Mouse (Mus musculus) liver, embryonic 16.5 days (tissue): ENCODE measurements around the gene Olfr13. TPM values are rescaled to one million over a fixed set of nuclear protein-coding genes. Genes with fewer than 3 reads are reported as not detected.
"Not testable (repeated sequence)": the region's sequence is repeated elsewhere in the genome, so short reads cannot be mapped to it uniquely, and the experiment has no call there.

Experiments
- ATAC-seq: fragments of 200-750 bp; cut with Nextera tagmentation; 2 replicates; pipeline ENCODE4 v1.8.0; 2017; ENCODE audit warnings: low read depth, mild to moderate bottlenecking, moderate number of reproducible peaks, moderate library complexity
- H3K27ac ChIP-seq: fragments of 300-500 bp; sonication (generic); 2 replicates; pipeline ENCODE4 v1.5.1; 2014; ENCODE audit warnings: mild to moderate bottlenecking, low read length
- H3K27me3 ChIP-seq: fragments of 300-500 bp; sonication (generic); 2 replicates; pipeline ENCODE4 v1.6.1; 2014; ENCODE audit warnings: low read depth, low read length, mixed read lengths; ENCODE audit not compliant: control insufficient read depth, insufficient read depth
- H3K36me3 ChIP-seq: fragments of 300-500 bp; sonication (generic); 2 replicates; pipeline ENCODE4 v1.6.1; 2014; ENCODE audit warnings: mild to moderate bottlenecking; ENCODE audit not compliant: control insufficient read depth, insufficient read depth
- H3K4me1 ChIP-seq: fragments of 300-500 bp; sonication (generic); 2 replicates; pipeline ENCODE4 v1.6.1; 2014; ENCODE audit warnings: low read depth, low read length, mixed read lengths; ENCODE audit not compliant: control insufficient read depth
- H3K4me2 ChIP-seq: fragments of 300-500 bp; sonication (generic); 2 replicates; pipeline ENCODE4 v1.6.1; 2014; ENCODE audit warnings: low read depth, low read length, mixed read lengths
- H3K4me3 ChIP-seq: fragments of 300-500 bp; sonication (generic); 2 replicates; pipeline ENCODE4 v1.5.1; 2014; ENCODE audit warnings: low read depth, mild to moderate bottlenecking, low read length
- H3K9ac ChIP-seq: fragments of 300-500 bp; sonication (generic); 2 replicates; pipeline ENCODE4 v1.6.1; 2014; ENCODE audit warnings: low read depth, low read length
- H3K9me3 ChIP-seq: fragments of 300-500 bp; sonication (generic); replicated peaks from 2 replicates; pipeline ENCODE4 v1.6.1; 2016; ENCODE audit warnings: low read length; ENCODE audit not compliant: control insufficient read depth
- WGBS: fragments of 180-500 bp; shearing (Covaris S2); extraction: QIAGEN DNeasy Blood & Tissue Kit; methylation state at CpG from one replicate; pipeline ENCODE4 v1.1.7; 2014; ENCODE audit not compliant: insufficient replicate concordance; 5-methylcytosine and 5-hydroxymethylcytosine counted together
- polyA plus RNA-seq: library from polyadenylated mRNA; unstranded; fragments of >200 nt; fragmentation: Nextera tagmentation; extraction: Ambion mirVana; gene quantifications from 2 replicates; pipeline ENCODE4 v1.2.1, GENCODE M21; 2015

Olfr13 gene
- not detected in 2 replicates for polyA plus RNA-seq

- H3K36me3 ChIP-seq, result no peaks in the 10 kb centered on the region
- no peak within 1 kb of the TSS for H3K9ac ChIP-seq
- H3K4me2 ChIP-seq, result no peak within 1 kb of the TSS
- H3K9me3 ChIP-seq, result no peaks in the 10 kb centered on the region
- no peak within 1 kb of the TSS for H3K4me3 ChIP-seq
- H3K27ac ChIP-seq, result no peak within 1 kb of the TSS
- no peaks in the 10 kb centered on the region for H3K27me3 ChIP-seq
- no peaks in the 10 kb centered on the region for H3K4me1 ChIP-seq
- WGBS, result 54% methylated on average over 4 of the region's 4 CpGs
- no peak for ATAC-seq
These were observed at the start of gene Olfr13 for GRCm38 (mm10) chr6:43171840-43172239. Gene Olfr13 (plus strand): TSS chr6:43172140.

GRCm38 (mm10) chr6:43146267-43146666 is 25.7 kb upstream of the Olfr13 start, which contains the start of gene Olfr237-ps1:
Gene Olfr237-ps1 (plus strand): TSS chr6:43146567.
- not testable (repeated sequence) for H3K36me3 ChIP-seq, ATAC-seq, H3K4me2 ChIP-seq, H3K9me3 ChIP-seq, H3K4me3 ChIP-seq, H3K4me1 ChIP-seq, H3K27ac ChIP-seq, H3K9ac ChIP-seq, H3K27me3 ChIP-seq
- WGBS, result 56% methylated on average over 2 of the region's 2 CpGs

- Histone ChIP-seq H3K36me3 (no peaks in the 10 kb centered on the region), H3K4me1 (no peaks in the 10 kb centered on the region), H3K27ac (no peak overlapping the region), H3K9me3 (no peaks in the 10 kb centered on the region), H3K4me2 (no peak overlapping the region), H3K9ac (no peak overlapping the region), H3K4me3 (no peak overlapping the region), H3K27me3 (no peaks in the 10 kb centered on the region)
- WGBS, result 37% methylated on average over 1 of the region's 1 CpGs
- no peak for ATAC-seq
These were observed 12.4 kb upstream of the Olfr13 start for GRCm38 (mm10) chr6:43159502-43159901.

- no peaks in the 10 kb centered on the region for H3K4me1 ChIP-seq
- no peak within 1 kb of the TSS for H3K9ac ChIP-seq
- H3K36me3 ChIP-seq, result no peaks in the 10 kb centered on the region
- no peak within 1 kb of the TSS for H3K27ac ChIP-seq
- no peak within 1 kb of the TSS for H3K4me3 ChIP-seq
- no peak within 1 kb of the TSS for H3K4me2 ChIP-seq
- ATAC-seq, result no peak
- H3K9me3 ChIP-seq, result no peaks in the 10 kb centered on the region
- 43% methylated on average over 3 of the region's 3 CpGs for WGBS
- no peaks in the 10 kb centered on the region for H3K27me3 ChIP-seq
These were observed 9.0 kb upstream of the Olfr13 start, which contains the start of gene Olfr437 for GRCm38 (mm10) chr6:43162982-43163381. Gene Olfr437 (plus strand): TSS chr6:43163282.

- Histone ChIP-seq H3K4me1 (no peaks in the 10 kb centered on the region), H3K4me2 (no peak overlapping the region), H3K9ac (no peak overlapping the region), H3K4me3 (no peak overlapping the region), H3K27ac (no peak overlapping the region), H3K27me3 (no peaks in the 10 kb centered on the region), H3K9me3 (no peaks in the 10 kb centered on the region), H3K36me3 (no peaks in the 10 kb centered on the region)
- no peak for ATAC-seq
- 80% methylated on average over 4 of the region's 4 CpGs for WGBS
These were observed 4.7 kb upstream of the Olfr13 start for GRCm38 (mm10) chr6:43167246-43167645.

- ATAC-seq, result no peak
- H3K27ac ChIP-seq, result no peak overlapping the region
- no peaks in the 10 kb centered on the region for H3K27me3 ChIP-seq
- H3K9me3 ChIP-seq, result no peaks in the 10 kb centered on the region
- H3K4me3 ChIP-seq, result no peak overlapping the region
- no peaks in the 10 kb centered on the region for H3K4me1 ChIP-seq
- no peak overlapping the region for H3K4me2 ChIP-seq
- WGBS, result 36% methylated on average over 1 of the region's 1 CpGs
- H3K9ac ChIP-seq, result no peak overlapping the region
- no peaks in the 10 kb centered on the region for H3K36me3 ChIP-seq
These were observed 6.2 kb downstream of the Olfr13 start for GRCm38 (mm10) chr6:43178129-43178528.

GRCm38 (mm10) chr6:43178584-43179501 is 6.9 kb downstream of the Olfr13 start:
- H3K36me3 ChIP-seq, result no peaks in the 10 kb centered on the region
- 47% methylated on average over 6 of the region's 6 CpGs for WGBS
- no peak for ATAC-seq
- H3K4me3 ChIP-seq, result no peak overlapping the region
- H3K9ac ChIP-seq, result no peak overlapping the region
- no peaks in the 10 kb centered on the region for H3K4me1 ChIP-seq
- H3K4me2 ChIP-seq, result no peak overlapping the region
- no peaks in the 10 kb centered on the region for H3K27me3 ChIP-seq
- no peak overlapping the region for H3K27ac ChIP-seq
- no peaks in the 10 kb centered on the region for H3K9me3 ChIP-seq

GRCm38 (mm10) chr6:43190986-43191385 is 19.0 kb downstream of the Olfr13 start:
- Histone ChIP-seq H3K4me1 (no peaks in the 10 kb centered on the region), H3K9ac (no peak overlapping the region), H3K4me2 (no peak overlapping the region), H3K4me3 (no peak overlapping the region), H3K27me3 (no peaks in the 10 kb centered on the region), H3K36me3 (no peaks in the 10 kb centered on the region), H3K9me3 (no peaks in the 10 kb centered on the region), H3K27ac (no peak overlapping the region)
- ATAC-seq, result no peak
- 52% methylated on average over 3 of the region's 3 CpGs for WGBS

- Histone ChIP-seq H3K4me3 (no peak within 1 kb of the TSS), H3K9ac (no peak within 1 kb of the TSS), H3K27me3 (no peaks in the 10 kb centered on the region), H3K4me1 (no peaks in the 10 kb centered on the region), H3K9me3 (no peaks in the 10 kb centered on the region), H3K36me3 (no peaks in the 10 kb centered on the region), H3K4me2 (no peak within 1 kb of the TSS), H3K27ac (no peak within 1 kb of the TSS)
- ATAC-seq, result no peak
These were observed 24.8 kb downstream of the Olfr13 start, which contains the start of gene Olfr435 for GRCm38 (mm10) chr6:43196781-43197180. Gene Olfr435 (plus strand): TSS chr6:43197146.
